Mouse (Mus musculus) layer of hippocampus, adult 11-12 months (tissue): Measurements from ENCODE around the gene Paf1.
"Not testable (repeated sequence)": the region's sequence is repeated elsewhere in the genome, so short reads cannot be mapped to it uniquely, and the experiment has no call there.

Experiments used
- DNase-seq: peaks from one replicate; pipeline ENCODE4 v3.0.0; 2022; ENCODE audit warnings: low spot score

Gene Paf1

DNA sequence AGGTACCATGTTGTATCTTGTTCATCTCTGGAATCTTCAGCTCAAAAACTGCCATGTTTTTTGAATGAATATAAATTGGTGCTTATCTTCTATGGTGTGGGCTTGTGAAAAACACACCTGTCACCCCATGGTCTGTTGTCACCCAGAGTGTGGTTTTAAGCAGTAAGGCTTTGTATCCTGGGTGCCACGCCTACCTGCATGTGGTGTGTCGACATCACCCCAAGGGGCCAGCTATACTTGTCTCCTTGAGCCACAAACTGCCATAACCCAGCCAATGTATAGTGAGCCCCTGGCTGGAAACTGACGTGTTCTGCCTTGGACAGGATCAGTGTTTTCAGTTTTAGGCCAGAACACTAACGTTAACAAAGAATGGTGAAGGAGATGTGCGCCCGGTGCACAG is 8.6 kb upstream of the Paf1 start:
- DNase-seq, result no peak

DNA sequence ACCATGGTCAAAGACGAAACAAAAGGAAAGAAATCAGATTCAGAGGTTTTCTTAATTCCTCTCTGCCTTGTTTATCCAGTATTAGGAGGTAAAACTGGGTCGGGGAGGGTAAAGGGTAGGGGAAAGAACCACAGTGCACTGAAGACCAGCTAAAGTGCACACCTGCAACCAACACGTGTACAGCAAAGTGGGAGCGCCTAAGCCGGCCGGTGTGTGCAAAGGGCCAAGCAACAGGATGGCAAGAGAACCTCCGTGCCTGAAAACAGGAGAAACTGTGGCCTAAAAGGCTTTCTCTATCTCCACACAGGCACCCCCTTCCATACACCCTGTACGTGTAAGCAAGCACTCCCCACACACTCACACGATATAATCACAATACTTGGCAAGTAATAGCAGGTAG is 7.6 kb upstream of the Paf1 start:
- no peak for DNase-seq

DNA sequence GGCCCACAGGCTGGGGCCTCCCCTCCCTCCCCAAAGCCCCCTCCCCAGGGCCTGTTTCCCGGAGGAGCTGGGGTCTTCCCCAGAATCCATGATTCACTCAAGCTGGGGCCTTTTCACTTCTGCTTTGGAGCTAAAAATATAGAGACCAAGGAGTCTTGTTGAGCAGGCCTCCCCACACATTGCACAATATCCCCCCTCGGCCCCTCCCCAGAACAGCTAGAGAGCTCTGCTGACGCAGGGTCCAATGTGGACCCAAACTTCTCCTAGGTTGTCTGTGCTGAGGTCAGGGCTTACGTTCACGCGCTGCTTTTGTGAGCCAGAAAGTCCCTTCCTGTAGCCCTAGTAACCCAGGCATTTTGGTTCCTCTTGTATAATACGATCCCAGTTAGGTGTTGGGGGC is 6.7 kb upstream of the Paf1 start:
- DNase-seq, result no peak

DNA sequence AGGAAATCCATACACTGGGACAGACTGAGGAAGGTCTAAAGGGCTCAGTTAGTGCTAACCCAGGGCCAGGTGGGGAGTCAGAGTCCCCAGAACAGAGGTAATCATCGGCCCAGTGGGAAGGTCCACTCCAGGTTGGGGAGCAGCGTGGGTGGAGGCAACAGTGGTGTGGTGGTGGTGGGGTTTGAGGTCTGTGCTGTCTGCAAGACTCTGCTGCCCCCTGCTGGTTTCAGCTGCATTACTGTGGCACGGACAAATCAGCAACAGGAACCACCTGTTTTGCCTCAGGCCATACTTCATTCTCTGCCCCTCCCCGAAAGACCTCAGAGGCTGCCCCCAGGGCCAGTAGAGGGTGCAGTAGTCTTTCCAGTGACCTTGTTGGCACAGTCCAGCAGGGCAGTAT is 6.3 kb upstream of the Paf1 start:
- peak; percentile 88 for DNase-seq

GRCm38 (mm10) chr7:28386877-28387276 is 5.9 kb upstream of the Paf1 start:
- DNase-seq, result not testable (repeated sequence)

- DNase-seq, result not testable (repeated sequence)
Measured at GRCm38 (mm10) chr7:28387384-28387783, 5.4 kb upstream of the Paf1 start.

GRCm38 (mm10) chr7:28390331-28390730 is 2.4 kb upstream of the Paf1 start:
- no peak for DNase-seq

DNA sequence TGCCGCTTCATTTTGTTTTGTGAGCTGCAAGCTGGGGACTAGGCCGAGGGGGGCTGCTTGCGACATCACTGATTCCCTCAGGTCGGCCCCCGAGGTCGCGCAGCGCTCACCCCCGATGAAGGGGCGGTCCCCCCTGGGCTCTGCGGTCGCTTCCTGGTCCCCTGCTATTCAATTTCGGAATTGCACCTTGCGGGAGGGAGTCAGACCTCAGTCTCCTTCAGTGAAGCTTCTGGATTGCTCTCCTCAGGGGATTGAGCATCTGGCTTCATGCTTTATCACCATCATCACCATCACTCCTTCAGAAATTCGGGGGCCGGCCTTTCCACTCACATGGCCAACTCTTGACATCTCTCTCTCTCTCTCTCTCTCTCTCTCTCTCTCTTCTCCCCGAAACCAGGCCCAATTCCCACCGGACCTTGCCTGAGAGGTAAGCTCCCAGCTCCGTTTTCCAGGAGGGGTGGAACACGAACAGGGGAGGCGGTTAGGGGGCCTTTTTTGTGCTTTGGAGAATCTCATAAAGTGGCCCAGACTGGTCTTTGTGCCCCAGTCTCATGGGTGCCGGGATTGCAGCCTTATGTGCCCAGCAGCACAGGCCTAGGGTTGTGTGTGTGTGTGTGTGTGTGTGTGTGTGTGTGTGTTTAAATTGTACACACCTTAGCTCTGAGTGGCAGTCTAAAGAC is 661 bp downstream of the Paf1 start:
- DNase-seq, result no peak

DNA sequence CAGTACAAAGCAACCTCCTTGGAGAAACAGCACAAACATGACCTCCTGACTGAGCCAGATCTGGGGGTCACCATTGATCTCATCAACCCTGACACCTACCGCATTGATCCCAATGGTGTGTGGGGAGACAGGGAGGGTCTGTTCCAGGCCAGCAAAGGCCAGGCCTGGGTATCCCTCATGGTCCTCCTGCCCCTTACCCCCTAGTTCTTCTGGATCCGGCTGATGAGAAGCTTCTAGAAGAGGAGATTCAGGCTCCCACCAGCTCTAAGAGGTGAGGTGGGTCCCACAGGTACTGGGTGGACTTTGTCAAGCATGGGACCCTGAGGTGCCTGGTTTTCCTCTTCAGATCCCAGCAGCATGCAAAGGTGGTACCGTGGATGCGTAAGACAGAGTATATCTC is 2.7 kb downstream of the Paf1 start:
- DNase-seq, result no peak

- no peak for DNase-seq
Measured at GRCm38 (mm10) chr7:28398000-28398399, 5.2 kb downstream of the Paf1 start.

DNA sequence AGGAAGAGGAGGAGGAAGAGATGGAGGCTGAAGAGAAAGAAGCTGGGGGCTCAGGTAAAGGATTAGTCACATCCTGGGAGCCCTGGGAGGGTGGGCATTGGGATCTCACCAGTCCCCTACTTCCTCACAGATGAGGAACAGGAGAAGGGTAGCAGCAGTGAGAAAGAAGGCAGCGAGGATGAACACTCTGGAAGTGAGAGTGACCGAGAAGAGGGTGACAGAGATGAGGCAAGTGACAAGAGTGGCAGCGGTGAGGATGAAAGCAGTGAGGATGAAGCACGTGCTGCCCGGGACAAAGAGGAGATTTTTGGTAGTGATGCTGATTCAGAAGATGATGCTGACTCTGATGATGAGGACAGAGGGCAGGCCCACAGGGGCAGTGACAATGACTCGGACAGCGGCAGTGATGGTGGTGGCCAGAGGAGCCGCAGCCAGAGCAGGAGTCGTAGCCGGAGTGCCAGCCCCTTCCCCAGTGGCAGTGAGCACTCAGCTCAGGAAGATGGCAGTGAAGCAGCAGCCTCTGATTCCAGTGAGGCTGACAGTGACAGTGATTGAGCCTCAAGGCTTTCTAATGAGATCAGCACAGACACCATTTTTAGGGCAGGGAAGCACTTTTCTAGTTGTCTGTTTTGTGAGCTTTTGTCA is 6.1 kb downstream of the Paf1 start:
- no peak for DNase-seq

DNA sequence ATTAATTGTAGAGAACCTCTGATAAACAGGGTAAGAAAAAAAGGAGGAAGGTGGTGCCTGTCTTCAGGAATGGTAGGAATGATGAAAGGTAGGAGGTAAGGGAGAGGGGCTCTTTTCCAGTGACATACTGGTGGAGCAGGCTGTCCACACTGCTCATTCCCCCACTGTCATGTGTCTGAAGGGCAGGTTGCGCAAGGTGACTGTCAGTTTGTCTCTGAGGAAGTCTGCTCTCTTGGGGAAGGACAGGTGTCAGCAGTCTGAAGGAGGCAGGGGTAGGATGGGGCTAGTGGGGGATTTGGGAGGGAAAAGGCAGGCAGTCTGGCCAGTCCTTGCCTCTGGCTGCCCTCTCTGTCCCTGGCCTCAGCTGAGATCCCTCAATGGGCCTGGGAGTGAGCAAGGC is 8.3 kb downstream of the Paf1 start:
- DNase-seq, result no peak

DNA sequence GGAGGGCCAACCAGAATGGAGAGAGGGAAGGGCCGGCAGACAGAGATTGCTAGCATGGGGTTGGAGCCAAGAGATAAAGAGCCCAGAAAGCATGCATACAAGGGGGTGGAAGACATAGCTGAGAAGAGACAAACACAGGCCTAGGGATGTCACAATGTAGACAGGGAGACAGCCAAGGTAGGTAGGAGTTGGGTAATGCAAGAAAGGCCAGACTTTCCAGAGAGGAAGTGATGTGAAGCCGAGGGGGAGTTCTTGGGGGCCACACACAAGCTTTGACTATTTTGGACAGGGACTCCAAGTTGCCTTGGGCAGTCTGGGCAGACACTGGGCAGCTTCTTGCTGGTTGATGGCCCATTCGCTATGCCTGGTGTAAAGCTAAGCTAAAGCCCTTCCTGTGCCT is 9.2 kb downstream of the Paf1 start:
- no peak for DNase-seq

- no peak for DNase-seq
Measured at GRCm38 (mm10) chr7:28410841-28411475, 18.2 kb downstream of the Paf1 start.

DNA sequence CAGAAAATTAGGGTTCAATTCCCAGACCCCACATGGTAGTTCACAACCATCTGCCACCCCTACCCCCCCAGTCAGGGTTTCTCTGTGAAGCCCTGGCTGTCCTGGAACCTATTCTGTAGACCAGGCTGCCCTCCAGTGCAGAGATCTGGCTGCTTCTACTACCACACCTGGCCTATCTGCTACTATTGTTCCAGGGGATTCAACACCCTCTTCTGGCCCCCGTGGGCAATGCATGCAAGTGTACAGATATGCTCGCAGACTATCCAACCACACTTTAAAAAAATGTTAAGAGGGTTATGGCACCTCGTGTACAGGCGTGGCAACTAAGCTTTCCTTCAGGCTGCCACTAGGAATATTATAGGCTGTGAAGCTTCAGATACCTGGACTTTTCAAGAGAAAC is 20.1 kb downstream of the Paf1 start:
- DNase-seq, result no peak

GRCm38 (mm10) chr7:28417368-28417767 is 24.6 kb downstream of the Paf1 start:
- no peak for DNase-seq

GRCm38 (mm10) chr7:28418096-28418670 is 25.4 kb downstream of the Paf1 start:
- no peak for DNase-seq

DNA sequence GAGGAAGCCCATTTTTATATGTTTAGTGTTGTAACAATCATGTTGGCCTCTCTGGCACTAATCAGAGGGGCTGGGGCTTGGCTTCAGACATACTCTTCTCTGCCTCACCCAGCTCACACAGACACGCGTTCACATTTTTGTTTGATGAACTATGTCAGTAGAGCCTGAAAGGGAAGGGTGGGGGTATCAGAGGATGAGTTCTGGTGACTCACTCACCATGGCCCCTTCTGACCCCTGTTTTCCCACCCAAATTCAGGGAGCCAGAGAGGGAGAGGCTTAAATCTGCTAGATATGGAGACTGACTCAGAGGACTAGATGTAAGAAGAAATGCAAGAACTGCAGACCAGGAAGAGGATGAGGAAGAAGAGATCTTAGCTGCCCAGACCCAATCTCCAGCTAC is 26.7 kb downstream of the Paf1 start:
- no peak for DNase-seq

DNA sequence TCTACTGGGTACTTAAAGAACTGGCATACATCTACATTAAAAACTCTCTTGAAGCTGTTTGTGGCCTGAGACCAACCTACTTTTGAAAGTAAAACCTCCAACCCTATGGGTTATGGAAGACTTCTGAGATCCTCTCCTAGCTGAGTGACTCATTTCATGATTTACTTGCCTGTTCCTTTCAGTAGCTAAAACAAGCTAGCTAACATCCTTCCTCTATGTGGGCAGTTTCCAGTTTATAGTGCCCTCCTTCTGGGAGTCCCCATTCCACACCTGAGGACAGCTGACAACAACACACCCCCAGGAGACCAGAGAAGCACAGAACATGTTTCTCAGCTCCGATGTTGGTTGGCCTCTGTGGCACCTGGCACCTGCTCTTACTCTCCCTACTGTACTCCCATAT is 30.3 kb downstream of the Paf1 start:
- DNase-seq, result no peak

DNA sequence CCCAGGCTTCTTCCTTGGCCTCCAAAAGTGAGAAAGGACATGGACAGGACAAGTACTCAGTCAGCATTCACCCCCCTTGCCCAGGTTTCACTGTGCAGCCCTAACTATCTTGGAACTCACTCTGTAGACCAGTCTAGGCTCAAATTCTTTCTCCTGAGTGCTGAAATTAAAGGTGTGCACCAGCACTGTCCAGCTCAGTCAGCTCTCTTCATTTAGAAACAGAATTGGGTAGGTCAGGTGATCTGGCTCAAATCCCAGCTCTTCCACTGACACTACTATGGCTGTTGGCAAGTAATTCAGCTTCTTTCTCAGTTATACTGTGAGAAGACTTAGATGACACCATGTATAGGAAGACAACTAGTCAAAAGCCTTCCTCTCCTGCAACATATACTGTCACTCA is 35.0 kb downstream of the Paf1 start:
- DNase-seq, result no peak

GRCm38 (mm10) chr7:28430512-28430911 is 37.8 kb downstream of the Paf1 start:
- no peak for DNase-seq

DNA sequence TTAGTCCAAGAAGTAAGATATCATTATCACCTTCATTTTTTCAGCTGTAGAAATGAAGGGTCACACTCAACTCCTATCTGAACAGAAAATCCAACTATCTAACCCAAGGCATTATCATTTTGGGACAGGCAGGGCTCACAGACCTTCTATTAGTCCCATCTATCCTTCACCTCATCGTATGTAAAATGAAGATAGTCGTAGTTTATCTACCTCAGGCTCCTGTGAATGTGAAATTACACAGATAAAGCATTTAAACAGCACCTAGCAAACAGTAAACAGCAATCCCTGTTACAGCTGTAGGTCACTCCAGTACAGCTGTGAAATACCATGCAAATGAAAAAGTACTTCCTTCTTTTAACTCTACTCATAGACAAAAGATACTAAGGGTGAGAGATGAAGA is 39.5 kb downstream of the Paf1 start:
- DNase-seq, result no peak

DNA sequence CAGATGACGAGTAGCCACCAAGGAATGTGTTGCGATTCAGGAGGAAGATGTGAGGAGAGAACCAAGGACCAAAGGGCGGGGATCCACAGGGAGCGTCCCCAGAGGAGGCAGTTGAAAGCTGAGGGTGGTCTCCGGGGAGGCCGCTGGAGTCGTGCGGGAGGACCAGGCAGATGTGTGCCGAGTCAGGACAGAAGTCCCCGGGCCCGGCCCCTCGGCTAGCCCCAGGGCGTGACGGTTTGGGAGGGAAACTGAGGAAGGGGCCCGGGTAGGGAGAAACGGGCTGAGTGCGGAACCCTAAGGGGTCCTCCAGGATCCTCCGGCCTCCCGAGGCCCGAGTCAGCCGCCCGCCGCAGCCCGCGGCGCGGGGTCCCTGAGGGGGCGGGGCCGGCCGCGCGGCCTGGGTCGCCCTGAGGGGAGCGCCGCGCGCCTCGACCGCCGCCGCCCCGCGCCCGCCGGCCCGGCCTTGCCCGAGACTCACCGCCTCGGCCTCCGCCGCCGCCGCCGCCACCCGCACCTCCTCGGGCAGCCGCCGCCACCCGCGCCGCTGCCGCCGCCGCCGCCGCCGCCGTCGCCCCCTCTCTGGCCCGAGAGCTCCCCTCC is 43.0 kb downstream of the Paf1 start:
- no peak for DNase-seq
